Mouse (Mus musculus): ENCODE measurements at regions not wholly inside any gene's neighbourhood (a gene's known extent, or its start where the extent isn't known, plus 50 kb on each side); places are given as distances from the start of the nearest gene placed in this dataset.

- TF ChIP-seq CTCF (IDR thresholded peaks at IDR 0.05; ENCODE audit: control insufficient read depth, insufficient read depth, insufficient read length), result no peak
- no peak for TF ChIP-seq USF1 (IDR thresholded peaks at IDR 0.05; ENCODE audit: low read depth)
- no peak for TF ChIP-seq MYOD1 (IDR thresholded peaks at IDR 0.05; ENCODE audit: control insufficient read depth, insufficient read length, low read depth)
- no peak for TF ChIP-seq MAX (IDR thresholded peaks at IDR 0.05)
These were observed 104.8 kb downstream of the Gm4791 start for GRCm38 (mm10) chr9:47103316-47103715.
